Mouse (Mus musculus) adrenal gland, postnatal 10 days (tissue): ENCODE measurements around the gene Plekhg6. TPM values are rescaled to one million over a fixed set of nuclear protein-coding genes. Genes with fewer than 3 reads are reported as not detected.
A peak's percentile ranks its signal among the peaks of the same experiment; 100 is the strongest.

Experiments
- DNase-seq: peaks from one replicate; pipeline ENCODE4 v3.0.0; 2021; ENCODE audit warnings: mixed read lengths
- total RNA-seq, 2 experiments: library from RNA; stranded (reverse); gene quantifications; 2 replicates each; pipeline ENCODE4 v1.2.3; 2021

Plekhg6 gene
- total RNA-seq, 2 experiments from 2014 or later: 0.69 to 0.82 TPM

DNA sequence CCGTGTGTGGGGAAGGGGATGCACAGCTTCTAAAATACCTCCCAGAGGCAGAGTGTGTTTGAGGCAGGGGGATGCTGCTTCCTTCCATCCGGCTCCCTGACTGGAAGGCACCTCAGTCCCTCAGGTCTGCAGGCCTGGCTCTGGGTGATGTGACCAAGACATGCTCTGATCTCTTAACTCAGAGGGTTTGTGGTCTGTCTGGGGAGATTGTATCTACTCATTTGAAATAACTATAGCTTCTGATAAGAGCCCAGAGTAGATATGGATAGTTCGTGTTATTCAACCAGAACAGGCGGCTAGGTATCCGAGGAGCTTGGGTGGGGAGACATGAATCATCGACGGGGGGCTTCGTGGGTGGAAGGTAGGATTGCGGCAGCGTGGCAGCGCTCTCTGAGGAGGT is 27.4 kb downstream of the Plekhg6 start:
- no peak for DNase-seq

DNA sequence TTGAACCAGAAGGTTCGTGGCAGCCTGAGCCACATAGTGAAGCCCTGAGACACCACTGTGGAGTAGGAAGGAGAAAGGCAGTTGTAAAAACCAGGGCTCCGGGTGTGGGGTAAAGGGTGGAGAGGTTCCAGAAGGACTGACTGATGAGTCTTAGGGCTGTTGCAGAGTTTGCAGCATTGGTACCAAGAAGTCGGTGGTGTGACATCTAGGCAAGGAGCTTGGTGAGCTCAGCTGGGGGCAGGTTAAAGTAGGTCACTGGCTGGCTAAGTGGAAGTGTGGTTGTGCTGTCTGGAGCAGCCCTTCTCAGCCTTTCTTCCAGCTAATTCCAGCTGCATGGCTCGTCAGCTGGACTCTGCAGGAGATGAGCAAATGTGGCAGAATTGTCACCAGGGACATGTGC is 27.8 kb downstream of the Plekhg6 start:
- no peak for DNase-seq

DNA sequence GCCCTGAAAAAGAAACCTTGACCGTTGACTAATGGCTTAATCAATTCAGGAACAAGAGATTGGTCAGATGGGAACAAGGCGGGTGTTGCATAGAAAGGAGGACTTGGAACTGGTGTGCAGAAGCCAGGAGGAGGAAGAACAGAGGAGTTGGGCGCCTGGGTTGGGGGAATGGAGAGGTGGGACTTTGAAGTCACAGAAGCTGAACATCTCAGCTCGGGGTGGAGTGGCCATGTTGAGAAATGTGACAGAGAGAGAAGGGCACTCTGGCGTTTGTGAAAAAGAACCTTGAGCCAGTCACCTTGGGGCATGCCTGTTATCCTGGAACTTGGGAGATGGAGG is 28.6 kb downstream of the Plekhg6 start:
- DNase-seq: peak; percentile 63

DNA sequence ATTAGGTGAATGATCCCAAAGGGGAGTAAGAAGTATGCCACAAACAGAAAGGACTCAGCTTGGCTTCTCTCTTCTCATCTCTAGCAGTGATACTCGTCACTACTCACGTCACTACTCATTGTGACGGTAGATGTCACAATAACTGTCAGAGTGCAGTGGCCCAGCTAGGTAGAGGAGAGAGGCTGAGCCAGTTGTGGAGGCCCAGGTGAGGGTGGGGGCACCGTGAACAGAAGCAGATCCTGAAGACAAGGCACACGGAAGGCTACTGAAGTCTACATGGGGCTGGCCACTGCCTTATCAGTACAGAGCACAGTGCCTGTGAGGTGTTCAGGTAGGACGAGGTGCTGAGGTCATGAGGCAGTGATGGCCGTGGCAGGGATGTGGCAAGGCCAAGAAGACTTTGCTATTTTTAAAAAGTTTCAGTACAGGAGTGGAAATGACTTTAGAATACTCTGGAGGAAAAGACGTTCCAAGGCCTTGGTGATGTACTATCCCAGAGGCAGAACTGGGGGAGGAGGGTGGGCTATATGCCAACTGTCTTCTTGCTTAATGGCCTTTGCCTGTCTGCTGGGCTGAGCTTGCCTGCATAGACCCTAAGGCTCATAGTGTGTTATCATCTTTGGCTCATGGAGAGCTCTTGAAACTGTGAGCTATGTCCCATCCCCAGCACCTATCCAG is 29.1 kb downstream of the Plekhg6 start:
- peak; percentile 90 for DNase-seq

DNA sequence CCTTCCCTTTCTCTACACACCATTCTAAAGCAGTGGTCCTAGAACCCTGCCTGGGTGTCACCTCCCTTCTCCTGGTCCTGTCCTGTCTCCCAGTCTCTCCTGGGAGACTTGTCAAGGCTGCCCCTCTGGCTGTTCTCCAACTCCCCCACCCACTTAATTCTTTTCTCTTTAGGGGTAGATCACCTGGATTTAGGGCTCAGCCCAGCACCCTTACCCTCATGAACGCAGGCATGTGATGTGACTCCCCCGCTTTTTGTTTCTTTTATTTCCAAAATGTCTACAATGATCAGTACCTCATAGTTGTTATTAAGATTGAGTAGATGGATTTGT is 29.6 kb downstream of the Plekhg6 start:
- no peak for DNase-seq

DNA sequence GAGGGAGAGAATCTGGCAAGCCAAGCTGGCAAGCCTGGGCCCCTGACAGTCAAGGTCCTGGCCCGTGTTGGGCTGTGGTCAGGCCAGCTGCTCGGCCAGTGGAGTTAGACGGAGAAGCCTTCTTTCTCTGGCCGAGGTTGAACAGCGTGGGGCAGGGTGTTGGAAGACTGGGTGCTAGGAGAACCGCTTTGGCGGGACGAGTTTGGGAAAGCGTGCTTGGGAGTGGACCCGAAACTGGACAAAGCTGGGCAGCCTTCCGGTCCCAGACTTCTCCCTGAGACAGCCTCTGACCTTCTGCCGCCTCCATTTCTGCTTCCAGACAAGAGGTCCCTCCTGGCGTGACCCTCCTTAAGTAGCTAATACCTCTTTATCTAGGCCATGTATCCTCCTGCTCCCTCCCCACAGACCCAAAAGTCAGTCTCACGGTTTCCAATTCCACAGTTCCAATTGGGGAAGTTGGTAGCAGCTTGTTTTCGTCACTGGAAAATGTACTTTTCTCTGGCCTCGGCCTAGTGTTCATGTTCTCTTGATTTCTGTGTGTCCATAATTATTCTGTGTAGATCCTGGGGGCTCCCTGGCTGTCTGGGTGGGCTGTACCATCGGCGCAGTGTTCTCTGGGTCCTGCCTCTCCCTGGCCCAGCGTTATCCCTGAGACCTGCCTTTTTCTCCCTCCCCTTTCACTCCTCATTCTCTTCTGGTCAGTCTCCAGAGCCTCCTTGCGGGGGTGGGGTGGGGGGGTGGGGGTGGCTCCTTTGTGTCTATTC is 30.2 kb downstream of the Plekhg6 start:
- DNase-seq: peak; percentile 70

DNA sequence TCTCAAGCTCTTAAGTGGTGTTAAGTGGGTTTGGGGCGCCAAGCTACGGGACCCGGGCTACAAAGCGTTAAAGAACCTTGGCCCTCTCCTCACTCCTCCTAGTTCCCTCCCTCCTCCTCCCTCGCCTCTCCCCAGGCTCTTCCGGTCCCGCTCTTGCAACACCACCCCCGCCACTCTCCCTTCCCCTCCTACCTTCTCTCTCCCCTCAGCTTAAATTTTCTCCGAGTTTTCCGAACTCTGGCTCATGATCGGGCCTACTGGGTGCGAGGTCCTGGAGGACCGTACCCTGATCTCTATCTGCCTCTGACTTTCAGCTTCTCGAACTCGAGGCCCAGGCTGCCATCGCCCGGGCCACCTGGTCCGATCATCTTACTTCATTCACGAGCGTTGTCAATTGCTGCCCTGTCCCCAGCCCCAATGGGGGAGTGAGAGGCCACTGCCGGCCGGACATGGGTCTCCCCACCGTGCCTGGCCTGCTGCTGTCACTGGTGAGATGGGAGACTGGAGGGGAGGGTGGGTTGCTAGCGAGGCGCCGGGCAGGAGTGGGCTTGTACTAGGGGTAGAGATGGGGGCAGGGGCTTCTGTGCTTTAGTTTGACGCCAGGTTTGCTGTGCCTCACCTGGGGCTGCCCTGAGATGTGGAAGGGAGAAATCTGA is 30.9 kb downstream of the Plekhg6 start:
- peak; percentile 85 for DNase-seq

DNA sequence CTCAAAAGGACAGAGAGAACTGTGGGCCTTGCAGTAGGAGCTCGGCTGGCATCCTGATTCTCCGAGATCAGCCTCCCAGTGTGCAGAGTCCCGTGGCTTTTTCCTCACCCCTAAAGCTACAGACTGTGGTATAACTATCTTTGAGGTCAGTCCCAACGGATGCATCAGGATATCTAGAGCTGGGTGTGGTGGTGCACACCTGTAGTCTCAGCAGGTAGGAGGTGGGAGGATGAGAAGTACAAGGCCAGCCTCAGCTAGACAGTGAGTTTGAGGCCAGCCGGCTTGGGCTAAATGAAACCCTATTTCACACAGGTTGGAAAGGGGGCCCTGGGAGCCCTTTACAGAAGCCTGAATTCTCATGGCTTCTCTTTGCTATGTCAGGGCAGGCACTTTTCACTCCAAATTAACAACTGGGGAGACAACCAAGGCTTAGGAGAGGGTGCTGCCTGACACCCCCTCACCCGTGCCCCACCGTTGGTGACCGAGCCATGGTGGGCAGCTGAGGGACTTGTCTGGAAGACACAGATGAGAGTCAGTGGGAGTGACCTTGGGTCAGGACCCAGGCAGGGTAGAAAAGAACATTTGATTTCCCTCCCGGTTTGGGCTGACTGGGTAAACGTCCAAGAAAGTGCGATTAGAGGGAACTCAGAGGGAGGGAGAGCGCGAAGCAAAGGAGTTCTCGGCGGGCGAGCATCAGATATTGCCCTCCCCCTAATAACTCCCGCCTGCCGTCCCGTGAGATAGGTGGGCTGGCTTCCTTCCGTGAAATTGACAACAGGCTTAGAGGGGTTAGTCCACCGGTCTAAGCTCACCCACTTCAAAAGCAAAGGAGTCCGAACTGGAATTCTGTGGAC is 31.6 kb downstream of the Plekhg6 start, which contains the start of gene Tnfrsf1a:
TSS of gene Tnfrsf1a (plus strand) at position 642 of the 854 bp plus-strand sequence.
- DNase-seq: no peak

DNA sequence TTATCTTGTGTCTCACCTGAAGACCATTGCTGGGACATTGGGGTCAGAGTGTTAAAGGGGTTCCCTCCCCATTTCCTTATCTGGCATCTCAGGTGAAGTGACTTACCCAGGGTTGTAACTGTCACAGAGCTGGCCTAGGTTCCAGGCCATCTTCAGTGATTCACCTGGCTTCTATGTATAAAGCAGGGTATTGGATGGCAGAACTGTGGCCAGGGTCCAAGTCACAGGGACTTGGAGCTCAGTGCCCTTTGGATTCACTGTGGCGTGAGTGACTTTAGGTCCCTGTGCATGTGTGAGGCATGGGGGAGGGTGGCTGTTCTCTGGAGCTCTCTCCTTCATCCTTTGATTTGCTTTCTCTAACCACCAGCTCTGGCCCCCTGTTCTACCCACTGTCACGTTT is 34.6 kb downstream of the Plekhg6 start:
- DNase-seq: no peak

DNA sequence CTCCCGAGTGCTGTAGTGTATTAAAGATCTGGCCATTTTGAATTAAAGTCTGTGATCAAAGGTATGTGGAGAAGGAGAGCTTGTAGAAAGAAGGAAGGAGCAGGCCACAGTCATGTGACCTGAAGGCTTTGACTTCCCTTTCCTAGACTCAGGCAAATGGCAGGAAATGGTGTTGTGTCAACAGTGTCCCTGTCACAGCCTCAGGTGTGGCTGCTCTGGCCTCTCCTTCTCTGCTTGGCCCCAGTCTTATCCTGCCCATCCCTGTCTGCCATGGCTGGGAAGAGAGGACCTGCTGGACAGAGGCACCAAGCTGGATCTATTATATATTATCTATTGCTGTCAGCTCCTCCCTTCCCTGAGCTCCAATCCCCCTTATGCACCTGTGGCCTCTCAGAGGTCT is 35.0 kb downstream of the Plekhg6 start:
- no peak for DNase-seq

DNA sequence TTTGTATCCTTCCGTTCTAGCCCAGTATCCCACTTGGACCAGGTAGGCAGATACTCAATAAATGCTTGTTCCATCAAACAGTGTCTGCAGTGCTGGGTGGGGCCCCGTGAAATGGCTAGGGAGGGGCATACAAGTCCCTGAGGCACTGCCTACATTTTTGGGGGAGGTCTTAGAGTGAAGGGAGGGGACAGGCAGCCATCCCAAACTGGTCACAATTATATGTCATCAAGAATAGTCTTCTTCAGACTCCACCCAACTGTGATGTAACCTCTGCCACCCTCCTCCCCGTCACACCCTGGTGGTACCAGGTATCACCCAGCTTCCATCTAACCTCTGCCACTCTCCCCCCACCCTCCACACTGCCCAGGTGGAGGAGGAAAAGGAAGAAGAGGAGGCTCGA is 35.7 kb downstream of the Plekhg6 start:
- no peak for DNase-seq

DNA sequence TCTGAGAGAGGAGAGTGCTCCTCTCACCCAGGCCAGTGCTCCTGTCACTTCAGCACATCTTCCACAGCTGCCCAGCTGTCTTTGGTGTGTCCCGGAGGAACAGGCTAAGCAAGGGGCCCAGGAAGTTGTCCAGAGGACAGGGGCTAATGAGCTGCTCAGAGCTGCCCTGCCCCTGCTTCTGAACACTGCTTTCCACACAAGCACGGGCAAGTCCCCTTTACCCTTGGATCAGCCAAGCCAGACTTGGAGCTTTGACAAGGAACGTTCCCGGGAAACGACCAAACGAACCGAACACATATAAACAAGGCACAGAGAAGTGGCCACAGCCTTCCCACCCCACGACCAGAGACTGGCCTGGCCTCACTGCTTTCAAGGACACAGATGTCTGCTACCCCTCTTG is 36.5 kb downstream of the Plekhg6 start:
- DNase-seq: peak; percentile 57

DNA sequence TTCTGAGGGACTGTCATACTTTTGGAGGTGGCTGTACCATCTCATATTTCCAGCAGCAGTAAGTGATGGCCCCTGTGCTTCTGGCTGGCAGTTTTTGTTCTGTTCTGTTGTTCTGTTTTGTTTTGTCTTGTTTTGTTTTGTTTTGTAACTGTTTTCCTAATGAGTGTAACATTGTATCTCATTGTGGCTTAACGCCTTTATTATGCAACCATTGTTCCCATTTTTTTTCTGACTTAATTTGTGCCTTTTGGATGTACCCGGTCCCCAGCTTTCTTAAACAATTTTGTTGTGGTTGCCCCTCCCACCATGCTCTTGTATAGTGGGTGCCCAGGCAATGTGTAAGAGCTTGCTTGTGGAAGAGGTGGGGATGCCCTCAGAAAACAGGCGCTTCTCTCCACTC is 38.4 kb downstream of the Plekhg6 start:
- no peak for DNase-seq

DNA sequence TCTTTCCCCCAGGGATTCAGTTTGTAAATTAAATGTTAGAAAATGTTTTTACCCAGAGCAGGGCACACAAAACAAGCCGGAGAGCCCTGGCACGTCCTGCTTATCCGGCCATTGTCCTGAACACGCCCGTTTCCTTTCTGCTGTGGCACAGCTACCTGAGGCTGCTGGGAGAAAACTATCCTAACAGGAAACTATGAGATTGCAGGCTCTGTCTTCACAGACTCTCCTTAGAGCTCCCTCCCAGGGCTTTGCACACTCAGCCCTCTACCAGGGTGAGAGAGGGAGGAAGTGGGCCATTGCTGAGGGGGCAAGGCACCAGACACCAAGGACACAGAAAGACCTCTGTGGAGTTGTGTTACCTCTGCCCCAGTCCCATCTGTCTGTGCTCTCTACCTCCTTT is 40.3 kb downstream of the Plekhg6 start:
- no peak for DNase-seq

DNA sequence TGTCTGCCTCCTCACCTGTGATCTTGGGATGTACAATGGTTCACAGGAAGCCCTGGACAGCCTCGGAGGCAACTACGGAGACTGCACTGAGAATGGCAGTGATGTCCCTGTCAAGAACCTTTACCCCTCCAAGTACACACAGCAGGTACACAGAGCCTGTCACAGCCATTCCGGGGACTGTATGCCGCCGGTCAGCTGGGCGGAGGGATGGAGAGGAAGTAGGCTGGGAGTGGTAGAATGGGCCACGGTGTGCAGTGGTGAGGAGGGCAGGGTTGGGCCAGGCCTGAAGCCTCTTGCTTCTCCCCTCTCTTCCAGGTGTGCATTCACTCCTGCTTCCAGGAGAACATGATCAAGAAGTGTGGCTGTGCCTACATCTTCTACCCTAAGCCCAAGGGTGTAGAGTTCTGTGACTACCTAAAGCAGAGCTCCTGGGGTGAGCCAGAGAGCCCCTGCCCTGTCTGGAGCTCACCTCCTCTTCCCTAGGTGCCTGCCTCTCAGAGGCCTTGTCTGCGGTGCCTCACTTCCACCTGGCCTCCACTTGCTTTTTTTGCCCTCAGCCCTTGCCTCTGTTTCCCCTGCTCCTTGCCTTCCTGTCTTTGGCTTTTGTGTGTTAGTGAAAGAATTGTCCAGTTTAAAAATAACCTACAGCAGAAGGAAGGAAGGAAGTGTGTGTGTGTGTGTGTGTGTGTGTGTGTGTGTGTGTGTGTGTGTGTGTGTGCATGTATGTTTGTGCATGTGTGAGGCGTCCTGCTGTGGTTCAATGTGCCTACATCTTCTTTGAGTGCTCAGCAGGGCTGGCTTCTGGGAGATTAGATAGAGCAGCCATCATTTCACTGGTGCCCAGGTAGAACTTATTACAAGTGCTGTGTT is 41.6 kb downstream of the Plekhg6 start:
- no peak for DNase-seq

DNA sequence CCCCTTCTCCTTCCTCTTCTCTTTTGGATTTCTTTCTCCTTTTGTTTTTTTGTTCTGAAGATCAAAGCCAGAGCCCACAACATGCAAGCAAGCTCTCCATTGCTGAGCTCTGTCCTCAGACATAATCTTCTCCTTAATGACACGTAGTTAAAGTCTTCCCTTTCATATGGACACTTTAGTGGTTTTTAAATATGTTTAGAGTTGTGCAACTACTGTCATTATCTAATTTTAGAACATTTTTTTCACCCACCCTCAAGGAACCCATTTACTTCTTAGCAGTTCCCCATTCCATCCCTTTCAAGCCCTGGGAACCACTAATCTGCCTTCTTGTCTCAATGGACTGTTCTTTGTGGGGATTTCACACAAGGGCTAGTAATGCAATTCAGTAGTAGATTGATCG is 46.2 kb downstream of the Plekhg6 start:
- DNase-seq: no peak

DNA sequence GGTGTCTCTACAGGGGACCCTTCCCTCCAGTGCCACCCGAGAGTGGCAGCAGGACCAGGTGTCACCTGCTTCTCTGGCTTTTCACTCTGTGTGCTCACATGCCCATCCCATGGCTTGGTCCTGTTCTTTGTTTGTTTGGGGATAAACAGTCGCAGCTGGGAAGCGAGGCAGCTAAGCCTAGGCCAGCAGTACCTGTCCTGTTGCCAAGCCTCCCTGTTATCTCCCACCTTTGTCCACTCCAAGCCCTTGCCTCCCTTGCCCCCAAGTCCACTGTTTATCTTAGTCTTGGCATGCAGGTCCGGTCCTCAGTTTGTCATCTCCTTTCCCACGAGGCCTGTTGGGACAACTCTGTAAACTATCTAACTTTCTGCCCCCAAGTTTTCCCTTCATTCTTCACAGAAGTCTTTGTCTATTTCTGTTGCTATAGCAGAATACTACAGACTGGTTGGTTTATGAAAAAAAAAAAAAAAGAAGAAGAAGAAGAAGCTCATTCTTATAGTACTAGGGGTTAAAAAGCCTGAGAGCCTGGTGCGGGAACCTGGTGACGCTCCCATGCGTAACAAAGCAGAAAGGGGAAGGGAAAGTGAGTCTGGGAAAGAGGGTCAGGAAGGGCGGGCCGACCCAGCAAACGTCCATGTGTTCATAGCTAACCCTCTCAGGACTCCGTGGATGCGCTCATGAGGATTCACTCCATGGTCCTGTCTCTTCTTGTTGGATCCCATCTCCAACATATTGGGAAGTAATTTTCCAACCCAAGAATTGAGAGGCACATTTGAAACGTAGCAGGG is 47.3 kb downstream of the Plekhg6 start:
- no peak for DNase-seq

DNA sequence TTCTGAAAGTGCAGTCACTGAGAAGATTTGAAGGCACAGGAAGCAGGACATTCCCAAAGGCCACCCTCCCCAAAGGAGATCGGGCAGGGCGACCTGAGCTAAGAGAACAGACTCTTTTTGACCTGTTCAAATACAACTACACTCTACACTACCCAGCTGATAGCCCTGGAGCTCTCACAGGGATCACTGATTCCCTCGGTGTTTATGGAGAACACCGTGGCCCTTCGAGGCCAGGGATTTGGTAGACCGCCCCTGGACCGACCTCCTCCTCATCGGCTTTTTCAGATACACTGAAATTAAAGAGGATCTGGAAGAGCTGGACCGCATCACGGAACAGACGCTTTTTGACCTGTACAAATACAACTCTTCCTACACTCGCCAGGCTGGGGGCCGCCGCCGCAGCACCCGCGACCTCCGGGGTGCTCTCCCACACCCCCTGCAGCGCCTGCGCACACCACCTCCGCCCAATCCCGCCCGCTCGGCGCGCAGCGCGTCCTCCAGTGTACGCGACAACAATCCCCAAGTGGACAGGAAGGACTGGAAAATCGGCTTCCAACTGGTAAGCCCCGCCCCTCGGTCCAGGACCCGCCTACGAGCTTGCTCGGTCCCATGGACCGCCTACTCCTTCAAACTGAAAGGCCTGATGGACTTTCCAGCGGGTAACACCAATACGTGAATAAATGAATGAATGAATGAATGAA is 49.8 kb downstream of the Plekhg6 start:
- peak; percentile 96 for DNase-seq

DNA sequence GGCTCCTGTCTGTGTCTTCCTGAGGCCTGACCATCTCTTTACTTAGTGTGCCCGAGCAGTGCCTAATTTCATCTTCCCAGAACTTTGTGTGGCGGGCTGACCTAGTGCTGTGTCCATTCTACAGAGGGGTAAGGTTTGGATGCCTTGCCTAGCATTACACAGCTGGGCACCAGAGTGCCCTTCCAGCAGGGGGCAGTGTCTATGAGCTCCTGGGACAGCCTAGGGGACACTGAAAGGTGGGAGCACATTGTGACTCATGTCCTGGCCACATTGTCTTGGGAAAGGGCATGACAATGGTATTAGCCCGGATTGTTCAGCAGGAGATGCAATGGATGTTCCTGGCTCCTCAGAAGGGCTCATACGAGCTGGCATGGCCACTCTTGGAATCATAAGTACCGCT is 52.4 kb downstream of the Plekhg6 start:
- peak; percentile 67 for DNase-seq

DNA sequence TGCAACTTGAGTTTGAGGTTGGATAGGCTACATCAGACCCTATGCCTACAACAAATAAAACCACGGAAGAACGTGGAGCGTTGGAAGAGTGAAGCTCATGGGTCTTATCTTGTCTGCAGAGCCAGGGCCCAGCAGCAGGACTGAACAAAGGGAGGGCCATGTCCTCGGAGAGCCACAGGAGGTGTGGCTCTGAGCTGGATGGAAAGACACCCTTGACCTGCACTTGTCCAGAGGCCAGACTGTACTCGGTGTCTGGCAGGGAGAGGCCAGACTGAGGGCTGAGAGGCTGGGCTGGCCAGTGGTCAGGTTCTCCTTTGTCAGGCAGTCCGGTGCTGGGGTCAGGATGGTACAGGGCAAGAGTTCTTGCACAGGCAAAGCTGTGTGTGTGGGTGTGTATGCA is 55.3 kb downstream of the Plekhg6 start:
- DNase-seq: peak; percentile 50
